Mouse (Mus musculus) E14TG2a.4 (cell line): ENCODE data around the gene Gusb.

ENCODE experiments used
- H3K27me3 ChIP-seq: 2 replicates; pipeline ENCODE4 v1.6.1; 2014; ENCODE audit warnings: low read length, control low read depth; ENCODE audit not compliant: insufficient read depth
- H3K36me3 ChIP-seq: 2 replicates; pipeline ENCODE4 v1.6.1; 2014; ENCODE audit warnings: low read length, control low read depth; ENCODE audit not compliant: insufficient read depth
- H3K4me1 ChIP-seq: replicated peaks from 2 replicates; pipeline ENCODE4 v1.6.1; 2014; ENCODE audit warnings: low read depth, low read length, control low read depth
- H3K4me3 ChIP-seq: replicated peaks from 2 replicates; pipeline ENCODE4 v1.5.1; 2014; ENCODE audit warnings: mild to moderate bottlenecking, low read length
- H3K9me3 ChIP-seq: 2 replicates; pipeline ENCODE4 v1.6.1; 2014; ENCODE audit warnings: low read length, control low read depth
- CTCF ChIP-seq: conservative IDR thresholded peaks from 2 replicates; pipeline ENCODE4 v1.5.1; 2014; ENCODE audit warnings: low read length
- NANOG ChIP-seq: IDR thresholded peaks from 2 replicates; pipeline ENCODE4 v1.6.1; 2014; ENCODE audit warnings: borderline replicate concordance, low read length, mixed read lengths
- POU5F1 ChIP-seq: IDR thresholded peaks from 2 replicates; pipeline ENCODE4 v1.6.1; 2014; ENCODE audit warnings: low read length, borderline replicate concordance

Gusb gene

GRCm38 (mm10) chr5:130015104-130015503 is 12.3 kb upstream of the Gusb start:
- TF ChIP-seq POU5F1 (no peak), CTCF (peak; percentile 47)
- Histone ChIP-seq H3K27me3 (no peaks in the 10 kb centered on the region), H3K9me3 (no peaks in the 10 kb centered on the region; the same call in 1 of the 2 replicates), H3K36me3 (peaks cover 59% of the 10 kb centered on the region), H3K4me1 (peaks cover 53% of the 10 kb centered on the region), H3K4me3 (no peak overlapping the region)

GRCm38 (mm10) chr5:130010961-130011360 is 8.1 kb upstream of the Gusb start:
- H3K27me3 ChIP-seq = no peaks in the 10 kb centered on the region
- H3K36me3 ChIP-seq = peaks cover 36% of the 10 kb centered on the region
- no peak overlapping the region for H3K4me3 ChIP-seq
- peaks cover 32% of the 10 kb centered on the region for H3K4me1 ChIP-seq
- TF ChIP-seq CTCF = peak; percentile 98
- TF ChIP-seq NANOG = no peak
- no peaks in the 10 kb centered on the region; the same call in 1 of the 2 replicates for H3K9me3 ChIP-seq

- Histone ChIP-seq H3K27me3 (no peaks in the 10 kb centered on the region), H3K4me3 (no peak overlapping the region), H3K36me3 (peaks cover 26% of the 10 kb centered on the region), H3K4me1 (peaks cover 28% of the 10 kb centered on the region), H3K9me3 (no peaks in the 10 kb centered on the region; the same call in 1 of the 2 replicates)
- TF ChIP-seq CTCF (no peak), POU5F1 (no peak), NANOG (no peak)
Observed at GRCm38 (mm10) chr5:130009784-130010183, 6.9 kb upstream of the Gusb start.

- peaks cover 10% of the 10 kb centered on the region for H3K27me3 ChIP-seq
- TF ChIP-seq CTCF (no peak), NANOG (no peak), POU5F1 (no peak)
- no peaks in the 10 kb centered on the region; the same call in 1 of the 2 replicates for H3K9me3 ChIP-seq
- H3K36me3 ChIP-seq = peaks cover 12% of the 10 kb centered on the region
- peaks cover 33% of the 10 kb centered on the region for H3K4me1 ChIP-seq
- H3K4me3 ChIP-seq = no peak overlapping the region
Observed at GRCm38 (mm10) chr5:130008034-130008590, 5.3 kb upstream of the Gusb start.

- H3K4me1 ChIP-seq = peaks cover 31% of the 10 kb centered on the region
- H3K4me3 ChIP-seq = no peak overlapping the region
- H3K9me3 ChIP-seq = no peaks in the 10 kb centered on the region; the same call in 1 of the 2 replicates
- TF ChIP-seq CTCF (peak; percentile 82), NANOG (no peak)
- H3K27me3 ChIP-seq = peaks cover 18% of the 10 kb centered on the region
- peaks cover 4% of the 10 kb centered on the region for H3K36me3 ChIP-seq
Observed at GRCm38 (mm10) chr5:130007344-130007743, 4.5 kb upstream of the Gusb start.

GRCm38 (mm10) chr5:130003229-130003628 is 380 bp upstream of the Gusb start:
- Histone ChIP-seq H3K4me1 (peaks cover 38% of the 10 kb centered on the region), H3K27me3 (peaks cover 25% of the 10 kb centered on the region), H3K36me3 (peaks cover 6% of the 10 kb centered on the region; the same call in 1 of the 2 replicates), H3K4me3 (peak overlapping the region; percentile 84; the same call in 1 of the 2 replicates), H3K9me3 (no peaks in the 10 kb centered on the region)
- TF ChIP-seq NANOG (no peak), POU5F1 (no peak), CTCF (no peak)

GRCm38 (mm10) chr5:130001356-130001987 is 1.4 kb downstream of the Gusb start:
- no peak for TF ChIP-seq NANOG
- TF ChIP-seq POU5F1 = no peak
- no peak for TF ChIP-seq CTCF
- Histone ChIP-seq H3K4me3 (peak overlapping the region; percentile 84; the same call in 1 of the 2 replicates), H3K4me1 (peaks cover 48% of the 10 kb centered on the region), H3K9me3 (no peaks in the 10 kb centered on the region), H3K36me3 (peaks cover 11% of the 10 kb centered on the region), H3K27me3 (peaks cover 33% of the 10 kb centered on the region)

- H3K9me3 ChIP-seq = no peaks in the 10 kb centered on the region
- H3K36me3 ChIP-seq = peaks cover 12% of the 10 kb centered on the region
- H3K27me3 ChIP-seq = peaks cover 33% of the 10 kb centered on the region
- H3K4me3 ChIP-seq = no peak overlapping the region
- H3K4me1 ChIP-seq = peaks cover 50% of the 10 kb centered on the region
- TF ChIP-seq POU5F1 = no peak
- TF ChIP-seq CTCF = no peak
- TF ChIP-seq NANOG = no peak
Observed at GRCm38 (mm10) chr5:130000735-130001134, 2.1 kb downstream of the Gusb start.
